ENCODE assay signal across 22 mouse cellular contexts in genomic region chr4:149842906-149843305, GRCm38 (mm10).
DNase-seq lines count a peak whose midpoint lies in the region; ATAC-seq and TF ChIP-seq lines count a peak whose summit lies in the region.
"Had no signal": no experiment of that assay in that cellular context is flagged by ENCODE, and none has a peak within 500 bp of the region (broad histone marks: within the 10 kb centered on the region; RNA-seq: fewer than 3 reads in every experiment).

No protein-coding gene starts in this region.

- H3K9me3 ChIP-seq in forebrain, embryonic 10.5 days = no peaks in the 10 kb centered on the region
- H3K9me3 ChIP-seq in forebrain, embryonic 12.5 days = no peaks in the 10 kb centered on the region
- H3K9me3 ChIP-seq in lung, embryonic 14.5 days (ENCODE audit: low read depth, low read length) = no peaks in the 10 kb centered on the region
- H3K9me3 ChIP-seq in limb, embryonic 12.5 days = no peaks in the 10 kb centered on the region
- H3K9me3 ChIP-seq: liver, embryonic 15.5 days had no signal

- no peak for DNase-seq in forebrain, embryonic 10.5 days (ENCODE audit: extremely low spot score, low spot score)
- no peak for DNase-seq in lung, embryonic 14.5 days
- no peak for DNase-seq in lung, postnatal 14 days
- DNase-seq in Muller cell, postnatal 12 days (ENCODE audit: inconsistent ontology term) = no peak
- DNase-seq in T-cell, adult 2 months (ENCODE audit: low spot score) = no peak
- DNase-seq: adrenal gland, adult 2 months; cerebellum, adult 18-20 months; cerebellum, postnatal 25 days; heart, postnatal 36 days; kidney, adult 11 months; right cerebral cortex, postnatal 25 days; thymus, adult 18-20 months had no signal

- peaks cover 31% of the 10 kb centered on the region for H3K4me1 ChIP-seq in forebrain, embryonic 10.5 days
- no peaks in the 10 kb centered on the region for H3K4me1 ChIP-seq in forebrain, embryonic 12.5 days
- H3K4me1 ChIP-seq in lung, embryonic 14.5 days (ENCODE audit: insufficient read depth) = no peaks in the 10 kb centered on the region; the same call in 1 of the 2 replicates
- peaks cover 24% of the 10 kb centered on the region for H3K4me1 ChIP-seq in brown adipose tissue, adult 24 weeks (ENCODE audit: control insufficient read depth, insufficient read depth, insufficient read length, low read length)
- H3K4me1 ChIP-seq in limb, embryonic 12.5 days (replicated peaks) = peaks cover 38% of the 10 kb centered on the region

- TF ChIP-seq CTCF in lung, embryonic 14.5 days (IDR thresholded peaks at IDR 0.05; ENCODE audit: low read depth) = no peak

- H3K4me3 ChIP-seq in forebrain, embryonic 10.5 days = no peak overlapping the region
- H3K4me3 ChIP-seq in forebrain, embryonic 12.5 days (replicated peaks) = no peak overlapping the region
- H3K4me3 ChIP-seq in lung, embryonic 14.5 days (ENCODE audit: low read depth, low read length) = no peak overlapping the region
- no peak overlapping the region for H3K4me3 ChIP-seq in brown adipose tissue, adult 24 weeks (ENCODE audit: insufficient read depth, low read depth, low read length)
- H3K4me3 ChIP-seq in limb, embryonic 12.5 days (replicated peaks) = no peak overlapping the region
- H3K4me3 ChIP-seq: erythroblast, embryonic 14.5 days; liver, embryonic 15.5 days; megakaryocyte, embryonic 14.5 days had no signal

- H3K27me3 ChIP-seq in forebrain, embryonic 10.5 days (ENCODE audit: poor library complexity, severe bottlenecking) = 0 out of 2 replicates have a peak, but pooled peaks cover 3% of the 10 kb centered on the region
- peaks cover 3% of the 10 kb centered on the region for H3K27me3 ChIP-seq in forebrain, embryonic 12.5 days
- H3K27me3 ChIP-seq in lung, embryonic 14.5 days (ENCODE audit: insufficient read depth, low read length) = no peaks in the 10 kb centered on the region
- H3K27me3 ChIP-seq in limb, embryonic 12.5 days = no peaks in the 10 kb centered on the region
- H3K27me3 ChIP-seq: liver, embryonic 15.5 days had no signal

- WGBS in forebrain, embryonic 10.5 days = 88% methylated on average over 7 of the region's 7 CpGs
- WGBS in forebrain, embryonic 12.5 days = 89% methylated on average over 7 of the region's 7 CpGs
- 81% methylated on average over 7 of the region's 7 CpGs for WGBS in lung, embryonic 14.5 days
- 83% methylated on average over 7 of the region's 7 CpGs for WGBS in limb, embryonic 12.5 days

- H3K4me2 ChIP-seq in forebrain, embryonic 12.5 days = no peak overlapping the region
- no peak overlapping the region for H3K4me2 ChIP-seq in lung, embryonic 14.5 days
- no peak overlapping the region for H3K4me2 ChIP-seq in limb, embryonic 12.5 days
- H3K4me2 ChIP-seq: liver, embryonic 15.5 days had no signal

- H3K9ac ChIP-seq in forebrain, embryonic 12.5 days = no peak overlapping the region
- no peak overlapping the region for H3K9ac ChIP-seq in lung, embryonic 14.5 days
- no peak overlapping the region for H3K9ac ChIP-seq in limb, embryonic 12.5 days (replicated peaks)
- H3K9ac ChIP-seq: liver, embryonic 15.5 days had no signal

- ATAC-seq in forebrain, embryonic 12.5 days (ENCODE audit: low FRiP score) = no peak
- ATAC-seq in lung, embryonic 14.5 days (ENCODE audit: insufficient read depth) = 0 out of 2 replicates have a peak, but pooled peaks have one; percentile 9
- 0 out of 2 replicates have a peak, but pooled peaks have one; percentile 23 for ATAC-seq in limb, embryonic 12.5 days (ENCODE audit: insufficient number of reproducible peaks, insufficient read depth, low FRiP score, low TSS enrichment, low read depth)
- ATAC-seq: forebrain, embryonic 16.5 days; hindbrain, embryonic 16.5 days; midbrain, embryonic 16.5 days had no signal

- H3K36me3 ChIP-seq in forebrain, embryonic 10.5 days (replicated peaks) = no peaks in the 10 kb centered on the region
- no peaks in the 10 kb centered on the region for H3K36me3 ChIP-seq in forebrain, embryonic 12.5 days (replicated peaks)
- no peaks in the 10 kb centered on the region for H3K36me3 ChIP-seq in lung, embryonic 14.5 days (ENCODE audit: insufficient read depth)
- no peaks in the 10 kb centered on the region for H3K36me3 ChIP-seq in limb, embryonic 12.5 days
- H3K36me3 ChIP-seq: G1E; liver, embryonic 15.5 days had no signal

- peak overlapping the region; percentile 51 for H3K27ac ChIP-seq in forebrain, embryonic 10.5 days
- H3K27ac ChIP-seq in forebrain, embryonic 12.5 days = no peak overlapping the region
- no peak overlapping the region for H3K27ac ChIP-seq in lung, embryonic 14.5 days (ENCODE audit: low read depth)
- peak overlapping the region; percentile 20 for H3K27ac ChIP-seq in brown adipose tissue, adult 24 weeks (replicated peaks; ENCODE audit: low read depth, low read length)
- 0 out of 2 replicates have a peak overlapping the region, but pooled peaks have one; percentile 8 for H3K27ac ChIP-seq in limb, embryonic 12.5 days
- H3K27ac ChIP-seq: liver, embryonic 15.5 days had no signal

Comparison
In these comparisons a context has a peak if more than half of its experiments do, and no peak if none do; other contexts are left out.
1. H3K27ac ChIP-seq: peak in forebrain, embryonic 10.5 days (single experiment), brown adipose tissue, adult 24 weeks (single experiment) and limb, embryonic 12.5 days (single experiment); none in forebrain, embryonic 12.5 days (single experiment) and lung, embryonic 14.5 days (single experiment).